Mouse (Mus musculus): ENCODE measurements around the gene Prl.
"Not testable (repeated sequence)": the region's sequence is repeated elsewhere in the genome, so short reads cannot be mapped to it uniquely, and the experiment has no call there.

The Prl gene

DNA sequence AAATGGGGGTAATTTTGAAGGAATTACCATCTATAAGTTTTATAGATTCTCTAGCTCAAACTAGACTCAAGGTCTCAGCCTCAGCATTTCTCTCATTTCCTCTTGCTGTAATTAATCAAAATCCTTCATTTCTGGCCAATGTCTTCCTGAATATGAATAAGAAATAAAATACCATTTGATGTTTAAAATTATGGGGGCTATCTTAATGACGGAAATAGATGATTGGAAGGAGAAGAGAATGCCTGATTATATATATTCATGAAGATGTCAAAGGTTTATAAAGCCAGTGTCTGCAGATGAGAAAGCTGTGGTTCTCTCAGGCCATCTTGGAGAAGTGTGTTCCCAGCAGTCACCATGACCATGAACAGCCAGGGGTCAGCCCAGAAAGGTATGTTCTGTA lies at the start of gene Prl:
TSS of gene Prl (plus strand) at position 301 of the 400 bp plus-strand sequence.
- no peak for DNase-seq (ENCODE audit: low read depth)

DNA sequence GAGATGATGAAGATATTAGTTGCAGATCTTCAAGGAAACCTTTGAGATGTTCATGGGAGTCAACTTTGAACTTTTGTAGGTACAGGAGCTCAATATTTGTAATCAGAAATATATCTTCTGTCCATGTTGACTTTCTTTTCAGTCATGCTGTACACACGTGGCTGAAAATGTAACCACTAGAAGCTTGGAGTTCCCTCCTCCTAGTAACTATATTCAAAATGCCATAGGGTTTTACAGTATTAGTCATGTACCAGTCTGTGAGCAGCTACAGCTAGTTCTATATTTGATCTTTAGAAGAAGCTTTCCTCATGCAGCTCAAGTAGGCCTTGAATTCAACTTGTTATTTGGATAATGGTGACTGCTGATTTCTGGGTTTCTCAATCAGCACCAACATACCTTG lies 30.8 kb upstream of the Prl start:
- peak; percentile 32 for DNase-seq (ENCODE audit: low read depth)

GRCm38 (mm10) chr13:27027376-27027775 lies 30.0 kb upstream of the Prl start:
- peak; percentile 86 for DNase-seq (ENCODE audit: low read depth)

DNA sequence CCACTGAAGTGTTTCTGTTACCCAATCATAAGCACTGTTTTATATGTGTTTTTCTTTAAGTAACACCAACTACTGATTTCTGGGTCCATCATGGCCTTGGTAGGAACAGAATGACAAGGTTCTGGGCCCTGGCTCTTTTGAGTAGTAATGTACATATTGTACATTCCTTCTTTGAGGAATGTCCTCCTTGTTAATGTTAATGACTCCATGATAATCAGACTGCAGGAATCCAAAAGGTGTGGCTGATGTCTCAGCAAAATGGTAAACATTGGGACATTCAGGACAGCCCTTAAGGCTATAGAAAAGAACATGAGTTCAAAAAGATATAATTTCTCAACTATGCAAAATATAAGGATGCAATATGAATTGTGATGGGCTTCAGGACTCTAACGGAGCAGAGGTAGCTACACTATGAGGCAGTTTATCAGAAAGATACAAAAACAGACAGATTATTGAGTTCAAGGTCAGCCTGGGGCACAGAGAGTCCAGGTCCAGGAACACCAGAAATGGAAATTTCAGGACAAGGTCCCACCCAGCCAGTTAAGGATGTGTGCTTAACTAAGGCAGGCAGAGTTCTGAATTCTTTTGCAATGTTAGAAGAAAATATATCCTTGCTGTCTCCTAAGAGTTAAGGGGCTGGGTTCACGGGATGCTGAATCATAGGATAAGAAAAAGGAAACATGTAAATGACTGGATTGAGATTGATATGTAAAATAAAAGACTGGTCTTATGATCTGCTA lies 28.7 kb upstream of the Prl start:
- DNase-seq (ENCODE audit: low read depth): peak; percentile 35

DNA sequence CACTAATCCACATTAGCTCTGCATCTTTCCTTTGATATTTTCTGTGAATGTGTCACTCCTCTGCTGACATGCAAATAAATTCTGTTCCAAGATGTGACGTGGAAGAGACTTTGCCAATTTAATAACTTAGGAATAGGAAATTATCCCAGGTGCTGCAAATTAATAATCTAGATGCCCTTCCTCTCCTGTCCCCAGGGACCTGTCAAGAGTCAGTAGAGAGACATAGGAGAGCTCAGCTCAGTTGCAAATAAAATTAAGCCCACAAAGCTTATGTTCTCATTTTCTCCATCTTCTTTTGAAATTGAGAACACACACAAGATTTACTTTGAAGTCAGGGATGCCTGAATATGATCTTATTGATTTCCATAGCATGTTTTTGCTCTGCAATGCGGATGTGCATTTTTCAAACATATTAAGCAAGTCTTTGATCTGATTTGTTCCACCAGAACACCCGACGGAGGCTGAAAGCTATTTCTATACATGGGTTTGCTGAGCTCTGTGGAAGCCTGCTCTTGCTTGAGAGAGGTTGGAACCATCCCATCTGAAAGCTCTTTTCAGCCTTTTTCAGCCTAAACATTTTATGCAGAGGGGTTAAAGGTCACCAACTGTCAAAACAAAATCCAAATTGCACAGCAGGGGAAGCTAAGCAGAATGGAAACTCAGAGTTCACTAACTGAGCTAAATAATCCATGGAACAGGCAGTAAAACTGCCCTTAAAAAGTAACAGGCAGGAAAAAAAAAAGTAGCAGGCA lies 26.1 kb upstream of the Prl start:
- DNase-seq (ENCODE audit: low read depth): peak; percentile 59

DNA sequence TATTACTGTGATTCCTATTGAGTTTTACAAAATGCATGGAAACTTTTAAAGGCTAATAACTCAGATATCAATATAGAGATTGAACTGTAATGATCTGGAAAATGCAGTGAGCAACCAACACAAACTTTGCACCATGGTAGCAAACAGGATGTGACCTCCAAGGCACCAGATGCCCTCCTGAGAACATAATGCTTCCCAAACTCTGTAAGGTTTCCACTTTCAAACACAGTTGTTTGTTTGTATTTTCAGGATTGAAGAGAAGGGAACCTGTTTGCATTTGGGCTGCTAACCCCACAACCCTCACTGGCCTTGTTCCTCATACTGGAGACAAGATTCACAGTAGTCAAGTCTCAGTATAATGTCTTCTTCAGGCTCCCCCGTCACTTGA lies 25.5 kb upstream of the Prl start:
- no peak for DNase-seq (ENCODE audit: low read depth)

GRCm38 (mm10) chr13:27032998-27033397 lies 24.4 kb upstream of the Prl start:
- DNase-seq (ENCODE audit: low read depth): peak; percentile 67

DNA sequence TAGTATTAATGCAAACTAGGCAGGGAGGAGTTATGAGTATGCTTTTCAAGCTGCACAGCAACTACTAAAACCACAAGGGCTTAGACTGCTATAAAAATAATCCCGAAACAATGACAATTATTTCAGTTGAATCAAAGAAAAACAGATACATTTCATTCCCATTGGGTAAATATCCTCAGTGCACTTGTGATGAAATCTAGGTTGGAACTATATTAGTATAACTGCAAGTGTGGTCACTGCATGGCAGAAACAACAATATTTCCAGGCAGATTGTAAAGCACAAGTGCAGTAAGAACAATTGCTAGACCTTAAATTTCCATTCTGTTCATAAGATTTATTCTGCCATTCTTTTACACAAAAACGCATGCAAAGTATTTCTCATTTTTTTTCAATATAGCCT lies 15.2 kb upstream of the Prl start:
- DNase-seq (ENCODE audit: low read depth): no peak

DNA sequence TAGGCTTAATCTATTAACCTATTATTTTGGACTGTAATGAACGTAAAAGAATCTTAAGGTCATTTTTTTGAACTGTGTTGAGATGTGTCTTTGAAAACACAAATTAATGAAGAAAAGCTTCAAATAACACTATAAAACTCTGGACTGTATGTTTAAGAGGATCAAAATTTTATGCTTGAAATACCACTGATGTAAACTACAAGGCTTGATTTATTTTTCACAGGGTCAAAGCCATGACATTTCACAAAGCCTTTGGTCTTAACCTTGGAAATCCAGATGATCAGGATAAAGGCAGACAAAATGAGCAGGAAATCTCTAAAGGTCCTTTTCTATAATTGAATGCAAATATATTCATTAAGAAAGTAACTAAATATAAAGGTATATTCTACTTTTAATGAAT lies 14.0 kb upstream of the Prl start:
- no peak for DNase-seq (ENCODE audit: low read depth)

- no peak for DNase-seq (ENCODE audit: low read depth)
These were observed 1.8 kb downstream of the Prl start for GRCm38 (mm10) chr13:27059177-27059576.

GRCm38 (mm10) chr13:27093890-27094289 lies 36.5 kb downstream of the Prl start, which contains the start of gene Prl3d1:
Gene Prl3d1 (plus strand): TSS chr13:27094190.
- DNase-seq (ENCODE audit: low read depth): not testable (repeated sequence)
